In genomic region chr2:112881376-112881775, GRCm38 (mm10) we compare ENCODE assay signal across 27 mouse cellular contexts.
DNase-seq lines count a peak whose midpoint lies in the region; ATAC-seq and TF ChIP-seq lines count a peak whose summit lies in the region.
"Had no signal": no experiment of that assay in that cellular context is flagged by ENCODE, and none has a peak within 500 bp of the region (broad histone marks: within the 10 kb centered on the region; RNA-seq: fewer than 3 reads in every experiment).

No protein-coding gene starts in this region.

- WGBS in kidney, postnatal 0 days, result 71% methylated on average over 1 of the region's 1 CpGs
- WGBS in kidney, embryonic 15.5 days, result 61% methylated on average over 1 of the region's 1 CpGs

- H3K4me1 ChIP-seq in kidney, postnatal 0 days (replicated peaks; ENCODE audit: insufficient read depth, low read length), result no peaks in the 10 kb centered on the region
- no peaks in the 10 kb centered on the region for H3K4me1 ChIP-seq in kidney, embryonic 15.5 days
- H3K4me1 ChIP-seq: hindbrain, embryonic 10.5 days; intestine, embryonic 15.5 days; limb, embryonic 13.5 days; megakaryocyte, embryonic 14.5 days; midbrain, embryonic 12.5 days had no signal

- peak; percentile 12 for DNase-seq in kidney, postnatal 0 days (ENCODE audit: low spot score)
- DNase-seq in cerebellum, adult 11 months, result peak; percentile 11
- peak; percentile 80 for DNase-seq in cerebellum, adult 9-10 months
- no peak for DNase-seq in layer of hippocampus, adult 8-10 months (ENCODE audit: low spot score in 2 of 2)
- no peak for DNase-seq in gastrocnemius, postnatal 4 days (ENCODE audit: low spot score in 2 of 2)
- DNase-seq in layer of hippocampus, postnatal 36 days, result no peak
- DNase-seq: adrenal gland, adult 2 months; B cell, adult 2 months; gastrocnemius, adult 2 months; gastrocnemius, postnatal 36 days; heart, postnatal 14 days; kidney, adult 8-10 months; kidney, postnatal 14 days; lung, postnatal 36 days; thymus, postnatal 4 days had no signal

- H3K27me3 ChIP-seq in kidney, postnatal 0 days (ENCODE audit: insufficient read depth, low read length), result no peaks in the 10 kb centered on the region
- no peaks in the 10 kb centered on the region for H3K27me3 ChIP-seq in kidney, embryonic 15.5 days
- H3K27me3 ChIP-seq: intestine, embryonic 15.5 days; limb, embryonic 13.5 days; megakaryocyte, embryonic 14.5 days; midbrain, embryonic 12.5 days had no signal

- no peak for ATAC-seq in kidney, postnatal 0 days (replicated peaks; ENCODE audit: low FRiP score, low read depth)
- no peak for ATAC-seq in kidney, embryonic 15.5 days (replicated peaks; ENCODE audit: low FRiP score)
- ATAC-seq: activated CD4-positive, CD25-positive, alpha-beta regulatory T cell, adult 4 months; forebrain, embryonic 16.5 days; hindbrain, embryonic 16.5 days; intestine, embryonic 15.5 days had no signal

- no peaks in the 10 kb centered on the region for H3K36me3 ChIP-seq in kidney, postnatal 0 days (ENCODE audit: insufficient read depth, low read length)
- no peaks in the 10 kb centered on the region for H3K36me3 ChIP-seq in kidney, embryonic 15.5 days
- H3K36me3 ChIP-seq: hindbrain, embryonic 10.5 days; intestine, embryonic 15.5 days; limb, embryonic 13.5 days; midbrain, embryonic 12.5 days had no signal

- no peak overlapping the region for H3K4me2 ChIP-seq in kidney, postnatal 0 days (ENCODE audit: low read length)
- H3K4me2 ChIP-seq in kidney, embryonic 15.5 days, result no peak overlapping the region
- H3K4me2 ChIP-seq: intestine, embryonic 15.5 days; limb, embryonic 13.5 days; liver, embryonic 11.5 days; midbrain, embryonic 12.5 days had no signal

- H3K4me3 ChIP-seq in kidney, postnatal 0 days (replicated peaks; ENCODE audit: low read depth, low read length), result no peak overlapping the region
- H3K4me3 ChIP-seq in kidney, embryonic 15.5 days (replicated peaks), result no peak overlapping the region
- H3K4me3 ChIP-seq: erythroblast, embryonic 14.5 days; gastrocnemius, adult 2 months; hindbrain, embryonic 10.5 days; intestine, embryonic 15.5 days; left cerebral cortex, adult 2 months; limb, embryonic 13.5 days; megakaryocyte, embryonic 14.5 days; midbrain, embryonic 12.5 days had no signal

- no peak overlapping the region for H3K27ac ChIP-seq in kidney, postnatal 0 days
- H3K27ac ChIP-seq in kidney, embryonic 15.5 days, result no peak overlapping the region
- H3K27ac ChIP-seq: gastrocnemius, adult 2 months; hindbrain, embryonic 10.5 days; intestine, embryonic 15.5 days; left cerebral cortex, adult 2 months; limb, embryonic 13.5 days; midbrain, embryonic 12.5 days had no signal

- H3K9me3 ChIP-seq in kidney, postnatal 0 days (replicated peaks; ENCODE audit: low read length), result no peaks in the 10 kb centered on the region
- H3K9me3 ChIP-seq in kidney, embryonic 15.5 days (replicated peaks), result no peaks in the 10 kb centered on the region
- H3K9me3 ChIP-seq: hindbrain, embryonic 10.5 days; intestine, embryonic 15.5 days; limb, embryonic 13.5 days; megakaryocyte, embryonic 14.5 days; midbrain, embryonic 12.5 days had no signal

- no peak overlapping the region for H3K9ac ChIP-seq in kidney, postnatal 0 days (ENCODE audit: low read depth, low read length)
- H3K9ac ChIP-seq in kidney, embryonic 15.5 days, result no peak overlapping the region
- H3K9ac ChIP-seq: intestine, embryonic 15.5 days; limb, embryonic 13.5 days; midbrain, embryonic 12.5 days had no signal

- no peak for TF ChIP-seq CTCF in kidney, postnatal 0 days (IDR thresholded peaks at IDR 0.05; ENCODE audit: low read depth)

Comparison
In these comparisons a context has a peak if more than half of its experiments do, and no peak if none do; other contexts are left out.
1. DNase-seq: peak in kidney, postnatal 0 days (single experiment), cerebellum, adult 11 months (single experiment) and cerebellum, adult 9-10 months (single experiment); none in layer of hippocampus, adult 8-10 months (0 of 2), gastrocnemius, postnatal 4 days (0 of 2) and layer of hippocampus, postnatal 36 days (0 of 2).